ENCODE assay signal across 27 mouse cellular contexts in the genomic region with DNA sequence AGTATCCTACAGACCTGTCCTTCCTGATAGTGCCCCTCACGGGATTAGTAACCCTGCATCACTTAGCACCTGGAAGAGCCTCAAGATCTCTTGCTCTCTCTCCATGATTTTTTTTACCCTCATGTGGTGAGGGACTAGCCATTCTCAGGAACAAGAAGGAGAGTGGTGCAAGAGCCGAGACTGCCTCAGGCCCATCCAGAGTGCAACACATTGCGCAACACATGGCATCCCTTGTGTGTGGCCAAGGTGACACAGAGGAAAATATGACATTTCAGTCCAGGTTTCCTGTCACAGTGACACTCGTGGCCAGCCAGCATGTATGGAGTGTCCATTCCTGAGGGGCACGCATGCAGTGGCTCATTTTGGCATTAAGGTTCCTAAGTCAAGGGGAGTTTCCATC. TPM values are rescaled to one million over a fixed set of nuclear protein-coding genes. Genes with fewer than 3 reads are reported as not detected.
DNase-seq lines count a peak whose midpoint lies in the region; ATAC-seq and TF ChIP-seq lines count a peak whose summit lies in the region.
"Had no signal": no experiment of that assay in that cellular context is flagged by ENCODE, and none has a peak within 500 bp of the region (broad histone marks: within the 10 kb centered on the region; RNA-seq: fewer than 3 reads in every experiment).

No protein-coding gene starts in this region.

- no peak for ATAC-seq in liver, postnatal 0 days
- no peak for ATAC-seq in liver, embryonic 12.5 days
- peak; percentile 94 for ATAC-seq in granulocyte monocyte progenitor cell, adult 5-6 weeks (replicated peaks; ENCODE audit: poor library complexity, severe bottlenecking)
- ATAC-seq: forebrain, embryonic 16.5 days; intestine, embryonic 15.5 days had no signal

- H3K36me3 ChIP-seq in liver, postnatal 0 days (replicated peaks; ENCODE audit: insufficient read depth, low read length) = peaks cover 36% of the 10 kb centered on the region
- peaks cover 42% of the 10 kb centered on the region for H3K36me3 ChIP-seq in liver, embryonic 12.5 days
- peaks cover 45% of the 10 kb centered on the region for H3K36me3 ChIP-seq in myocyte (ENCODE audit: control insufficient read depth, insufficient read depth)
- H3K36me3 ChIP-seq: forebrain, embryonic 12.5 days had no signal

- peak; percentile 59 for DNase-seq in adrenal gland, postnatal 14 days
- DNase-seq in adrenal gland, adult 2 months = no peak
- DNase-seq in liver, postnatal 0 days = peak; percentile 24
- no peak for DNase-seq in cerebellum, adult 8-10 months
- DNase-seq in layer of hippocampus, postnatal 25 days (ENCODE audit: extremely low spot score in 1 of 2, low spot score in 1 of 2) = no peak
- DNase-seq: adrenal gland, adult 8-10 months; cerebellum, adult 11-12 months; cerebellum, adult 9-11 months; embryo, embryonic 11 days; gastrocnemius, postnatal 10 days; heart, adult 2 months had no signal

- no peak overlapping the region for H3ac ChIP-seq in myocyte (ENCODE audit: control insufficient read depth, insufficient read length)

- no peaks in the 10 kb centered on the region for H3K4me1 ChIP-seq in liver, postnatal 0 days (ENCODE audit: insufficient read depth)
- no peaks in the 10 kb centered on the region; the same call in 1 of the 2 replicates for H3K4me1 ChIP-seq in liver, embryonic 12.5 days
- H3K4me1 ChIP-seq: intestine, embryonic 15.5 days had no signal

- H3K9me3 ChIP-seq in liver, postnatal 0 days (ENCODE audit: low read length) = no peaks in the 10 kb centered on the region
- 0 out of 2 replicates have a peak, but pooled peaks cover 3% of the 10 kb centered on the region for H3K9me3 ChIP-seq in liver, embryonic 12.5 days (replicated peaks)
- H3K9me3 ChIP-seq: forebrain, embryonic 12.5 days; intestine, embryonic 15.5 days had no signal

- H3K79me2 ChIP-seq in myocyte (ENCODE audit: control insufficient read depth, insufficient read depth) = no peaks in the 10 kb centered on the region

- no peak for TF ChIP-seq CTCF in liver, postnatal 0 days (IDR thresholded peaks at IDR 0.05; ENCODE audit: low read depth)

- H3K9ac ChIP-seq in liver, postnatal 0 days (replicated peaks) = no peak overlapping the region
- no peak overlapping the region for H3K9ac ChIP-seq in liver, embryonic 12.5 days
- H3K9ac ChIP-seq: embryonic facial prominence, embryonic 12.5 days; forebrain, embryonic 12.5 days; heart, embryonic 12.5 days; hindbrain, embryonic 14.5 days; intestine, embryonic 15.5 days had no signal

- no peaks in the 10 kb centered on the region for H3K27me3 ChIP-seq in liver, postnatal 0 days (ENCODE audit: insufficient read depth, low read length)
- no peaks in the 10 kb centered on the region for H3K27me3 ChIP-seq in liver, embryonic 12.5 days (replicated peaks)
- H3K27me3 ChIP-seq in myocyte (ENCODE audit: control insufficient read depth, insufficient read depth, insufficient read length) = no peaks in the 10 kb centered on the region
- H3K27me3 ChIP-seq: embryonic facial prominence, embryonic 12.5 days; forebrain, embryonic 12.5 days; heart, embryonic 12.5 days; intestine, embryonic 15.5 days had no signal

- TF ChIP-seq EP300 in liver, postnatal 0 days (IDR thresholded peaks at IDR 0.05; ENCODE audit: low read depth) = no peak

- 70% methylated on average over 5 of the region's 5 CpGs for WGBS in liver, postnatal 0 days (ENCODE audit: insufficient replicate concordance)
- WGBS in liver, embryonic 12.5 days (ENCODE audit: insufficient replicate concordance) = 72% methylated on average over 5 of the region's 5 CpGs

- H3K4me3 ChIP-seq in liver, postnatal 0 days (ENCODE audit: low read depth, low read length) = no peak overlapping the region
- H3K4me3 ChIP-seq in liver, embryonic 12.5 days = no peak overlapping the region
- no peak overlapping the region for H3K4me3 ChIP-seq in myocyte
- H3K4me3 ChIP-seq: embryonic facial prominence, embryonic 12.5 days; forebrain, embryonic 12.5 days; heart, adult 2 months; heart, embryonic 12.5 days; hindbrain, embryonic 10.5 days; intestine, embryonic 15.5 days had no signal

- H3K27ac ChIP-seq in liver, postnatal 0 days (ENCODE audit: low read depth) = no peak overlapping the region
- H3K27ac ChIP-seq in liver, embryonic 12.5 days = no peak overlapping the region
- H3K27ac ChIP-seq: embryonic facial prominence, embryonic 12.5 days; forebrain, embryonic 12.5 days; heart, adult 2 months; hindbrain, embryonic 14.5 days; intestine, embryonic 15.5 days had no signal

- TF ChIP-seq POLR2A in myocyte (IDR thresholded peaks at IDR 0.05; ENCODE audit: insufficient read length, low read depth) = no peak

- no peak overlapping the region for H3K4me2 ChIP-seq in liver, postnatal 0 days (ENCODE audit: low read depth, low read length)
- H3K4me2 ChIP-seq in liver, embryonic 12.5 days = no peak overlapping the region
- no peak overlapping the region for H3K4me2 ChIP-seq in myocyte (ENCODE audit: low read depth)
- H3K4me2 ChIP-seq: embryonic facial prominence, embryonic 12.5 days; forebrain, embryonic 12.5 days; heart, embryonic 12.5 days; hindbrain, embryonic 14.5 days; intestine, embryonic 15.5 days had no signal

TF ChIP-seq in myocyte, 11 proteins besides CTCF, POLR2A, EP300 and RAD21:
- TF ChIP-seq TCF3 (IDR thresholded peaks at IDR 0.05; ENCODE audit: insufficient read length, low read depth) = no peak
- 0 out of 2 replicates have a peak, but pooled peaks have one; percentile 45 for TF ChIP-seq CEBPB (IDR thresholded peaks at IDR 0.05; ENCODE audit: insufficient read depth, poor library complexity, severe bottlenecking)
- no peak for TF ChIP-seq E2F4 (IDR thresholded peaks at IDR 0.05; ENCODE audit: insufficient read depth)

RNA-seq across cellular contexts. Expression of a gene that starts 14.0 kb away (rescaled TPM):
- 12.3 and 13.0 TPM in 2 replicates for total RNA-seq in adrenal gland, postnatal 14 days (2021)
- total RNA-seq in adrenal gland, adult 2 months (2021) = 10 to 100 TPM; 10.4 to 12.6 TPM
- 7.5 and 7.7 TPM in 2 replicates for polyA plus RNA-seq in adrenal gland, adult 2 months (2012; rRNA removed)
- polyA plus RNA-seq in liver, postnatal 0 days (2015; fragmentation: Nextera tagmentation; extraction: Ambion mirVana) = 13.1 and 17.3 TPM in 2 replicates
- 7.5 and 7.8 TPM in 2 replicates for polyA plus RNA-seq in liver, embryonic 12.5 days (2016; fragmentation: Nextera tagmentation; extraction: Ambion mirVana)
- 6.5 and 6.6 TPM in 2 replicates for total RNA-seq in granulocyte monocyte progenitor cell, adult 5-6 weeks (2014; fragmentation: Nextera tagmentation)
- total RNA-seq in granulocyte monocyte progenitor cell, adult 5-6 weeks (2017) = 14.6 and 16.7 TPM in 2 replicates
- 19.5 TPM for polyA plus RNA-seq in myocyte (2012; fragmentation: generic; extraction: Trizol)
- 1 to 10 TPM; 6.9 to 9.8 TPM for total RNA-seq in layer of hippocampus, postnatal 25 days (2021)

RNA-seq across cellular contexts. Expression of a gene that starts 28.0 kb away (rescaled TPM):
- 132 and 135 TPM in 2 replicates for total RNA-seq in adrenal gland, postnatal 14 days (2021)
- 100 to 1,000 TPM; 166 to 207 TPM for total RNA-seq in adrenal gland, adult 2 months (2021)
- polyA plus RNA-seq in adrenal gland, adult 2 months (2012; rRNA removed) = 21.2 and 22.1 TPM in 2 replicates
- polyA plus RNA-seq in liver, postnatal 0 days (2015; fragmentation: Nextera tagmentation; extraction: Ambion mirVana) = 148 and 152 TPM in 2 replicates
- 124 and 125 TPM in 2 replicates for polyA plus RNA-seq in liver, embryonic 12.5 days (2016; fragmentation: Nextera tagmentation; extraction: Ambion mirVana)
- total RNA-seq in granulocyte monocyte progenitor cell, adult 5-6 weeks (2014; fragmentation: Nextera tagmentation) = 97.1 and 115 TPM in 2 replicates
- total RNA-seq in granulocyte monocyte progenitor cell, adult 5-6 weeks (2017) = 72.3 and 98.9 TPM in 2 replicates
- 447 TPM for polyA plus RNA-seq in myocyte (2012; fragmentation: generic; extraction: Trizol)
- 100 to 1,000 TPM; 116 to 143 TPM for total RNA-seq in layer of hippocampus, postnatal 25 days (2021)

RNA-seq across cellular contexts. Expression of a gene that starts 32.4 kb away (rescaled TPM):
- total RNA-seq in adrenal gland, postnatal 14 days (2021) = not detected in 2 replicates
- not detected for total RNA-seq in adrenal gland, adult 2 months (2021)
- not detected in 2 replicates for polyA plus RNA-seq in adrenal gland, adult 2 months (2012; rRNA removed)
- not detected in 2 replicates for polyA plus RNA-seq in liver, postnatal 0 days (2015; fragmentation: Nextera tagmentation; extraction: Ambion mirVana)
- polyA plus RNA-seq in liver, embryonic 12.5 days (2016; fragmentation: Nextera tagmentation; extraction: Ambion mirVana) = not detected in 2 replicates
- total RNA-seq in granulocyte monocyte progenitor cell, adult 5-6 weeks (2014; fragmentation: Nextera tagmentation) = not detected in 2 replicates
- not detected in 2 replicates for total RNA-seq in granulocyte monocyte progenitor cell, adult 5-6 weeks (2017)
- not detected for polyA plus RNA-seq in myocyte (2012; fragmentation: generic; extraction: Trizol)
- total RNA-seq in layer of hippocampus, postnatal 25 days (2021) = not detected
- total RNA-seq: adrenal gland, adult 8-10 months; ES-E14; gastrocnemius, postnatal 10 days; gastrocnemius, postnatal 4 days; heart, adult 2 months; heart, postnatal 25 days had no signal
- polyA plus RNA-seq: brain, embryonic 14.5 days; embryonic facial prominence, embryonic 12.5 days; forebrain, embryonic 12.5 days; forebrain, embryonic 16.5 days; frontal cortex, adult 2 months; heart, adult 2 months; heart, embryonic 12.5 days; heart, embryonic 16.5 days; hindbrain, embryonic 10.5 days; hindbrain, embryonic 14.5 days; intestine, embryonic 15.5 days had no signal

RNA-seq across cellular contexts. Expression of a gene that starts 49.6 kb away (rescaled TPM):
- not detected in 2 replicates for total RNA-seq in adrenal gland, postnatal 14 days (2021)
- not detected for total RNA-seq in adrenal gland, adult 2 months (2021)
- not detected in 2 replicates for polyA plus RNA-seq in adrenal gland, adult 2 months (2012; rRNA removed)
- polyA plus RNA-seq in liver, postnatal 0 days (2015; fragmentation: Nextera tagmentation; extraction: Ambion mirVana) = not detected in 2 replicates
- not detected in 2 replicates for polyA plus RNA-seq in liver, embryonic 12.5 days (2016; fragmentation: Nextera tagmentation; extraction: Ambion mirVana)
- not detected in 2 replicates for total RNA-seq in granulocyte monocyte progenitor cell, adult 5-6 weeks (2014; fragmentation: Nextera tagmentation)
- not detected in 2 replicates for total RNA-seq in granulocyte monocyte progenitor cell, adult 5-6 weeks (2017)
- polyA plus RNA-seq in myocyte (2012; fragmentation: generic; extraction: Trizol) = not detected
- not detected for total RNA-seq in layer of hippocampus, postnatal 25 days (2021)
- total RNA-seq: adrenal gland, adult 8-10 months; ES-E14; gastrocnemius, postnatal 10 days; gastrocnemius, postnatal 4 days; heart, adult 2 months; heart, postnatal 25 days had no signal
- polyA plus RNA-seq: brain, embryonic 14.5 days; embryonic facial prominence, embryonic 12.5 days; forebrain, embryonic 12.5 days; forebrain, embryonic 16.5 days; frontal cortex, adult 2 months; heart, adult 2 months; heart, embryonic 12.5 days; heart, embryonic 16.5 days; hindbrain, embryonic 10.5 days; hindbrain, embryonic 14.5 days; intestine, embryonic 15.5 days had no signal

Comparison
In these comparisons a context has a peak if more than half of its experiments do, and no peak if none do; other contexts are left out.
1. DNase-seq: peak in adrenal gland, postnatal 14 days (single experiment) and liver, postnatal 0 days (single experiment); none in adrenal gland, adult 2 months (single experiment), cerebellum, adult 8-10 months (single experiment) and layer of hippocampus, postnatal 25 days (0 of 2).